Mouse (Mus musculus) MN1 (cell line): ENCODE results near the gene Hoxa11.

Experiments used
- DNase-seq: peaks from one replicate; pipeline ENCODE4 v3.0.0-alpha.2; 2016; ENCODE audit warnings: low spot score

Gene Hoxa11

DNA sequence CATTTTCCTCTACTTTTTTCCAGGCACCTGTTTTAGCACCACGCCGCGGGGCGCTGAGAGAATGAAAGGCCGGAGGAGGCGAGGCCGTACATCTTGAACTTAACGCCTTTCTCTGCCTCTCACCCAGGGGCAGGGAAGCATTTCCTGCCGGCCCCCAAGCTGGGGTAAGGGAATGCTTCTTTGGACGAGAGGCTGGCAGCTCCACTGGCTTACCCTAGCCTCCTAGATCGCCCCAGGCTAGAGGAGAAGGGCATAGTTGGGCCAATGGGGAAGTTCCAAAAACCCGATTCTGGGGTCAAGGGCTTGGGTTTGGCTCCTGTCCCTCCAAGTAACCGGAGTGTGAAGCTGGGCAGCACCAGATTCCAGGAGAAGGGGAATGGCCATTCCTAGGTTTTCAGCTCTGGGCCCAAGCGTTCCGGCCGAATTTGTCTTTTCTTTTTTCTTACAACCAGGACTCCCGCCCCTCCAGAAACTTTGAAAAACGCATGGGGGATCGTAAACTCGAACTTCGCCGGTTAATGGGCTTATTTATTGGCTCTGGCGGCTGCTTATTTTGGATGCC is 12.5 kb downstream of the Hoxa11 start:
- DNase-seq, result no peak

DNA sequence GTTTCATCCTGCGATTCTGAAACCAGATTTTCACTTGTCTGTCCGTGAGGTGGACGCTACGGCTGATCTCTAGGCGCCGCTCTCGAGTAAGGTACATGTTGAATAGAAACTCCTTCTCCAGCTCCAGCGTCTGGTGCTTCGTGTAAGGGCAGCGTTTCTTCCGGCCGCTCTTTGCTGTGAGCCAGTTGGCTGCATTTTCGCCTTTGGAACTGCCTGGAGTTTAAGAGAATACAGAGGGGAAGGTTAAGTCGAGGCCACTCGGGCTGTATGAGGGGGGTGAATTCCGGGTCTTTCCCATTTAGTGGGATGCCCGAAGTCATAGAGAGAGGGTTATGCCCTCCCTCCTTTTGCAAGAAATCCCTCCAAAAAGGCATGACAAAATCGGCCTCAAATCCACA is 13.0 kb downstream of the Hoxa11 start:
- no peak for DNase-seq

- no peak for DNase-seq
Measured at GRCm38 (mm10) chr6:52231885-52232567, 13.6 kb downstream of the Hoxa11 start.

DNA sequence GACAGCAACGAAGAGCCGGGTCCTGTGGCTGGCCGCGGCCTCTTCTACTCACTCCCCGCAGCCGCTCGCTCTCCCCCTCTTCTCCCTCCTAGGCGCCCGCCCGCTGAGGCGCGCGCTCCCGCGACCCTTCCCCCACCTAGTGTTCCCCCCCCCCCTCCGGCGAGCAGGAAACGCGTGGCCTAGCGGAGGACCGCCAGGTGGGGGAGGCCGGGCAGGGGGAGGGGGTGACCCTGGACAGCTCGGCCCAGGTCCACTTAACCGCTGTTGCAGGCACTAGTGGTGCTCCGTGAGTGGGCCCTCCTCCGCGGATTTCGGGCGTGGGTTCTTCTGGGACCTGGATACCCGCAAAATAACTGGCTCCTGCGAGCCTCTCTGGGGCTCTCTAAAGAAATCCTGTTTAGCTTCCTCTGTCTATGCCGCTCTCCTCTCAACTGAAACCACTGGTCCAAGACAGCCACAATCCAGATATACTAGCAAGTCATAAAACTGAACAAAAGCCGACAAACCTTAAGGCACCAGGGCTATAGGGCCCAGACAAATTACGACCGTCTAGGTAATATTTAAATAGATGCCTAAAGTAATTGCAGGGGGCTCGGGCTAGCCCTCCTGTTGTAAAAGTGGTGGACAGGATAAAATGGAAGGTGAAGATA is 15.0 kb downstream of the Hoxa11 start, which contains the start of gene Hoxa9:
Gene Hoxa9 (minus strand): TSS at position 574 of the 650 bp plus-strand sequence.
- no peak for DNase-seq

GRCm38 (mm10) chr6:52229558-52230416 is 15.8 kb downstream of the Hoxa11 start:
- no peak for DNase-seq

DNA sequence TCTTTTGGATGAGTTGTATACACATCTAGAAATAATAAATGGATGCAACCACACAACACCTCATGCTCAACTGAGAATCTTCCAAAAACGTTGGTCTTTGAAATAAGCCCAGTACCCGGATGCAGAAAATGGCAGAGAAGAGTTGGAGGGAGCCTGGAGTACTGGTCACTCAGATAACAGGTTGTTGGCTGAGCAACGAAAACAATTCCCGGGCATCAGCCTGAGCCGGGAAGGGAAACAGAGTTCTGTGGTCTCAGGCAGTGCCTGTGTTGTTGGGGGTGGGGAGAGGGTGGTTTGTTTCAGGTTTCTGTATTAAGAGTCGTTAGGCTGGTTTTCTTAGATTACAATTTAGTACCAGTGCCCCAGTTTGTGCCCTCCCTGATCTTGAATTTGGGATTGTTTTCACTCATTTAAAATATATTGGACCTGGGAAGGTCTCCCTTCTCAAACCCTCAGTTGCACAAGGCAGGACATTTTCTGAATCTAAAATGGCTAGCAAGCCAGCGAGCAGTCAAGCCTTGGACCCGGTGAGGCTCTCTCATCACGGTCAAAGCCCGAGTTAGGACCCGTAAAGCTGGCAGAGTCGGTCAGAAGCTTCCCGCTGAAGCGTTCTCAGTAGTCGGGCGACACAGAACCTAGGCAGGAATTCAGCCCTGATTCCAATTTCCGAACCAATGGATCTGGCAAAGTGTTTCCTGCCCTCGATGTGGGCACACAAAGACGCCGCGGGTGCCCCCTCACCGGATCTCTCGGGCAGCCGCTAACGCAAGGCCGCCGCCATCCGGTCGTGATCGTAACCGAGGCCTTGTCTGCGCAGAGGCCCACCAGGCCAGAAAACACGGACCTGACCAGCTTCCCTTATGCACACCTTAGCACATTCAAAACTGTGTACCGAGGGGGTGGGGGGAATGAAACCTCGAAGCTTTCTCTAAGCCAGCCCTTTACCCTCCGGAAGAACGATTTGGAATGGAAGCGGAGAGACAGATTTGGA is 16.8 kb downstream of the Hoxa11 start:
- no peak for DNase-seq

DNA sequence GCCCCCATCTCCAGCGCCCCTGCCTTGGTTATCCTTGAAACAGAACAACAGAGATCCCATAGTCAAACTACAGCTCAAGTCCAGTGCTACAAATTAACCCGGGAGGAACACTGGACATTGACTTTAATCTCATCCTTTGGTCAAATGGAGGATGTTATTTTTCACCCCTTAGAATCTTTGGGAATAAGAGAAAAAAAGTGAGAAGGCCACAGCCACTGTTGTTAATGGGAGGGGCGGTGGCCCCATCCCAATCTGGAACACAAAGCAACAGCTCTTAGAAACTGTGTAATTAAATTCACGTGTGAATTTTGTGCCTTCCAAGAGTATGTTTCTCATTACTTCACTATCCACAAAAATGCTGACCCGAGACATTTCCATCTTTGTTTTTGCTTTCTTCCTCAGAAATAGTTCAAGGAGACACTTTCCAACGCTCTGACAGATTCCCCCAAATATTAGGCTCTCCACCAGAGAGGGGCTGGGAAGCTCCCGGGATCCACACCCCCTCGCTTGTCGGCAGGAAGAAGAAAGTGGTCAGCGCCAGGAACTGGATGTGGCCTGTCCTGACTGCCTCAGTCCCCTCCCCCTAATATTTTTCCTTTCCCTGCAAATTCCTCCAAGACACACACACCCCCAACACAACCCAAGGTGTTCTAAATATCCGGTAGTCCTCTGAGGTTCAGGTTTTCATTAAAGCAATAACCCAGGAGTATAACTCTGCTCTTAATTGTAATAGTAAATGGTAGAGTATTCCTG is 18.0 kb downstream of the Hoxa11 start:
- no peak for DNase-seq

- no peak for DNase-seq
Measured at GRCm38 (mm10) chr6:52226569-52227257, 18.9 kb downstream of the Hoxa11 start.

DNA sequence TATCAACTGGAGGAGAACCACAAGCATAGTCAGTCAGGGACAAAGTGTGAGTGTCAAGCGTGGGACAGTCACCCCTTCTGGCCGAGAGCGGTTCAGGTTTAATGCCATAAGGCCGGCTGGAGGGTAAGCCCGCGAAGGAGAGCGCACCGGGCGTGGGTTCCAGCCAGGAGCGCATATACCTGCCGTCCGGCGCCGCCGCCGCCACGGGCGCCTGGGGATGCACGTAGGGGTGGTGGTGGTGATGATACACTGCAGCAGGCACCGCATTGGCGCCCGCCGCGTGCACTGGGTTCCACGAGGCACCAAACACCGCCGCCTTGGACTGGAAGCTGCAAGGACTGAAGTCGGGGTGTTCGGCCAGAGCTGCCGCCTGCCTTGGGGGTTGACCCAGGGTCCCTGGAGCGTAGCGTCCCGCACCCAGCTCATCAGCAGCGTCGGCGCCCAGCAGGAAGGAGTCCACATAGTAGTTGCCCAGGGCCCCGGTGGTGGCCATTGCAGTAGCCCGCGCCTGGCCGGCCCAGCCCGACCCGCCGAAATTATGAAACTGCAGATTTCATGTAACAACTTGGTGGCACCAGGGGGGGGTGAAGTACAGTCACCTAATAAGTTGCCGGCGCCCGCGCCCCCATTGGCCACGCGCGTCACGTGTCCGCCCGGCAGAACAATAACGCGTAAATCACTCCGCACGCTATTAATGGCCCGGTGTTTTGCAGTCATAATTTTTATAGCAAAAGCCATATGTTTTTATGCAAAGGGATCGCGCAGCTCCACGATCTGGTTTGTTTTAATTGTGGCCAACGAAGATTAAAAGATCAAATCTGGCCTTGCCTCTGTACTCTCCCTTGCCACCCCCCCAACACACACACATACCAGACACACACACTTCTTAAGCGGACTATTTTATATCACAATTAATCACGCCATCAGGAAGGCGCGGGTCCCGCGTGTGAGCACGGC is 19.7 kb downstream of the Hoxa11 start:
- no peak for DNase-seq

DNA sequence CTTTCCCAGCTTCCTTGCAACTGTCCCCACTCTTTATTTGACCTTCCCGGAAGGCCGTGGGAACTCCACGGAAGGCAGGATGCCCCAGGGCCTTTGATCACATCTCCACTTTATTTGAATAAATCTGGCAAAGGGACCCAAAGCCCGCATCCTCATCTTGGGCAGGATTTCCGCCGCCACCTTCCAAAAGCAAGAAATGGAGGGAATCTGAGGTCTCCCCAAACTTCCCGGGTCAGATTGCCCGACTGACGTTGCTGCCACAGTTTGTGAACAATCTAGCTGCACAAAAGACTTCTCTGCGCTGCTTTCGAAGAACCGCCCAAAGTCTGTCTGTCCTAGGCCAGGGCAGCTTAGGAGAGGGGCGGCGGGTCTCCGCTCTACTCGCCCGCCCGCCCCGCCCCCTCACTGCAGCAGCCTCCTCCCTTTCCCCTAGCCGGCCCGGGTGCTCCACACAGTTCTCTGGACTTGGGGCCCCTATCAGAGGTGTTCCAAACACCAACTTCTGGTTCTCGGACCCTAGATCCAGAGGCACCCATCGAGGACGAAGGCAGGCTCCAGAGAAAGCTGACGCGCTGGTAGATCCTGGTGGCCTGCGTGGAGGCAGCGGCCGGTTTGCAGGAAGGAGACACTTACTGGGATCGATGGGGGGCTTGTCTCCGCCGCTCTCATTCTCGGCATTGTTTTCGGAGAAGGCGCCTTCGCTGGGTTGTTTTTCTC is 20.6 kb downstream of the Hoxa11 start:
- DNase-seq, result no peak

DNA sequence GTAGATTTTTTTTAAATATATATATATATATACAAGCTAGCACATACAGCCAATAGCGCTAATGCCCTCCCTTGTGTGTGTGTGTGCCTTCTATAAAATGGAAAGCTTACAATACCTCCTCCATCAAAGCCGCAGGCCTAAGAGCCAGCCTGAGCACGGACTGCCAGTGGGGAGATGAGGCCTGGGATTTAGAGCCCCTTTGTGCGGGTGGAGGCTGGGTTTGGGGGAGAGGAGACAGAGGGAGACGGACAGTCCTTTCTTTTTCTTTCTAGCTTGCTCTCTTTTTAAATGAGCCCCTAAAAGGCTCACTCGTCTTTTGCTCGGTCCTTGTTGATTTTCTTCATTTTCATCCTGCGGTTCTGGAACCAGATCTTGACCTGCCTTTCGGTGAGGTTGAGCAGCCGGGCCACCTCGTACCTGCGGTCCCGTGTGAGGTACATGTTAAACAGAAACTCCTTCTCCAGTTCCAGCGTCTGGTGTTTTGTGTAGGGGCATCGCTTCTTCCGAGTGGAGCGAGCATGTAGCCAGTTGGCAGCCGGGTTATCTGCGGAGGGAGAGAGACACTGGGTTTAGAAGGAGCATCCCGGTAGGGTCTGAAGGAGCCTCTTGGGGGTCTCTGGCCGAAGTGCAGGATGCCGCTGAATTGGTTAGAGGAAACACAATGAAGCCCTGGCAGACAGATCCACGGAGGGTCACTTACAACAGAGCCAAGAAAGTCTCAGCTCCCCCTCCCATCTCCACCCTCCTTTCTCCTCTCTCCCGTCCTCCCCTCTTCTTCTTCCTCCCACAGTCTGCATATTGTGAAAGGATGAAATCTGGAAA is 21.5 kb downstream of the Hoxa11 start:
- no peak for DNase-seq

DNA sequence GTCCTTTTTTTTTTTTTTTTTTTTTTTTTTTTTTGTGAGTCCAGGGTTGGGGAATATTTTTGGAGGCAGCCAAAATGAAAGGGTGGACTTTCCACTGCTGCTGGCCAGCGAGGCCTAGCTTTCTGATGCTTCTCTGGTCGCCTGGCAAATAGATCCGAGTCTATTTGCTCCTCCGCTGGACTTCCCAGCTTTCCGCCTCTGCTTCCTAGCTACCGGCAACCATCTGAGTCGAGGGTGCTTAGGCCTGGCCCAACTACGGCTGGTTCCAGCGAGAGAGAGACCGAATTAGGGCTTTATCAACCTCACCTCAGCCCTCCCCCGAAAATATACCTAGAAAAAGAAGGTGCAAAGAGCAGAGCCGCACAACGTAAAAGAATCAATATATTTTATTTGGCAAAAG is 22.9 kb downstream of the Hoxa11 start:
- no peak for DNase-seq

GRCm38 (mm10) chr6:52221993-52222685 is 23.5 kb downstream of the Hoxa11 start:
- no peak for DNase-seq

DNA sequence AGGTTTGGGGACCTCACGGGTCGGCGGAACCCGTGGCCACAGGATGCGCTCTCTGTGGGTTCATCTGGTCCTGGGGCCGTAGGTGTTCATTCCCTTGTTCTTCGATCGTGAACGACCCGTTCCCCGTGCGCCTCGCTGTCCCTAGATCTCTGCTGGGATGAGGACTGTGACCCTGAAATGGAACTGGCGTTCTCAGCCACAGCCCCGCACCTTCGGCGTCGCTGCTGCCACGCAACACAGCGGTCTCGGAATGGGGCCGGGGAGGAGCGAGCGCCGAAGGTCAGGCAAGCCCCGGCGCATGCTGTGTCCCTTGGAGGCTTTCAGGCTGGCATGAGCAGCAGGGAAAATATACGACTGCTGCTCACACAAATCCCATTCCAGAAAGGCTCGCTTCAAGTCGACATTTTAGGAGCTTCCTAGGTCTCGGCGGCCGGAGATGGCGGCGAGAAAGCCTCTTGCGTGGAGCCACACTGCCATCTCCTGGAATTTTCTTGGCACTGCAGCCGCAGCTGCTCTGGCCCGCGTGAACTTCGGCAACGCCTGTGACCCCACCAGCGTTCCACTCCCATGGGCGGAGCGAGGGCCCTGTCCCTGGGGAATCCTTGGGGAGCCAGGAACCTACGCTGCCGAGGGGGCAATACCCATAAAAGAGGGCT is 24.1 kb downstream of the Hoxa11 start, which contains the start of gene Hoxa7:
Gene Hoxa7 (minus strand): TSS at position 518 of the 656 bp plus-strand sequence.
- peak; percentile 67 for DNase-seq

- DNase-seq, result no peak
Measured at GRCm38 (mm10) chr6:52220865-52221310, 24.7 kb downstream of the Hoxa11 start.
